Mouse (Mus musculus) heart, embryonic 10.5 days (tissue): ENCODE measurements around the gene A630095N17Rik. TPM values are rescaled to one million over a fixed set of nuclear protein-coding genes. Genes with fewer than 3 reads are reported as not detected.
A peak's percentile ranks its signal among the peaks of the same experiment; 100 is the strongest.

Source experiments
- DNase-seq: peaks from one replicate; pipeline ENCODE4 v3.0.0-alpha.2; 2017; ENCODE audit warnings: low spot score
- H3K27ac ChIP-seq: fragments of 300-500 bp; sonication (generic); 2 replicates; pipeline ENCODE4 v1.5.1; 2016; ENCODE audit warnings: mild to moderate bottlenecking
- H3K27me3 ChIP-seq: fragments of 300-500 bp; sonication (generic); 2 replicates; pipeline ENCODE4 v1.6.1; 2016; ENCODE audit warnings: mild to moderate bottlenecking; ENCODE audit not compliant: poor library complexity, insufficient read depth, severe bottlenecking
- H3K36me3 ChIP-seq: fragments of 300-500 bp; sonication (generic); 2 replicates; pipeline ENCODE4 v1.6.1; 2016; ENCODE audit warnings: mild to moderate bottlenecking, moderate library complexity
- H3K4me1 ChIP-seq: fragments of 300-500 bp; sonication (generic); 2 replicates; pipeline ENCODE4 v1.6.1; 2016; ENCODE audit warnings: mild to moderate bottlenecking
- H3K4me3 ChIP-seq: fragments of 300-500 bp; sonication (generic); 2 replicates; pipeline ENCODE4 v1.5.1; 2016; ENCODE audit warnings: mild to moderate bottlenecking, moderate library complexity
- H3K9me3 ChIP-seq: fragments of 300-500 bp; sonication (generic); 2 replicates; pipeline ENCODE4 v1.6.1; 2016; ENCODE audit warnings: mild to moderate bottlenecking, moderate library complexity
- WGBS: fragments of 180-500 bp; shearing (Covaris S2); methylation state at CpG from one replicate; pipeline ENCODE4 v1.1.7; 2016; 5-methylcytosine and 5-hydroxymethylcytosine counted together
- polyA plus RNA-seq: library from polyadenylated mRNA; unstranded; fragments of >200 nt; fragmentation: Nextera tagmentation; extraction: Ambion mirVana; gene quantifications from 2 replicates; pipeline ENCODE4 v1.2.1, GENCODE M21; 2016

A630095N17Rik gene
- polyA plus RNA-seq, 1 experiment from 2014 or later: not detected

DNA sequence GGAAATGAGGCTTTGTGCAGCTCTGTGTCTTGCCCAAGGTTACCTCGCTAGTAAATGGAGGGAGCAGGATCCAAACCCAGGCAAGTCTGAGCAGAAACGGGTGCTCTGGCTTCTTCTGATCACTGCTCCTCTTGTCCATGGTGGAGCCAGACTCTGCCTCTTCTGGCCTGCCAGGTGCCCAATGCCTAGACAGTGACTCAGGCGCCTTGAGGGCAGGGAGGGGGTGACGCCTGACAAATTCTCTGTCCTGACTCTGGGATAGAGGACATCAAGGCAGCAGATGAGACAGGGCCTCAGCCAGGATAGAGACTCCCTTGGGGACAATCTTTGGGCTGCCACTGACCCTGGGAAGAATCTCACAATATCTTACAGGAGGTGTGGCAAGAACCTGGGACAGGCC is 678 bp downstream of the A630095N17Rik start:
- WGBS: 64% methylated on average over 4 of the region's 4 CpGs
- no peaks in the 10 kb centered on the region for H3K9me3 ChIP-seq
- no peaks in the 10 kb centered on the region for H3K36me3 ChIP-seq
- DNase-seq: no peak
- 0 out of 2 replicates have a peak, but pooled peaks cover 4% of the 10 kb centered on the region for H3K27me3 ChIP-seq
- H3K4me3 ChIP-seq: no peak overlapping the region
- H3K27ac ChIP-seq: no peak overlapping the region
- H3K4me1 ChIP-seq: peaks cover 26% of the 10 kb centered on the region

DNA sequence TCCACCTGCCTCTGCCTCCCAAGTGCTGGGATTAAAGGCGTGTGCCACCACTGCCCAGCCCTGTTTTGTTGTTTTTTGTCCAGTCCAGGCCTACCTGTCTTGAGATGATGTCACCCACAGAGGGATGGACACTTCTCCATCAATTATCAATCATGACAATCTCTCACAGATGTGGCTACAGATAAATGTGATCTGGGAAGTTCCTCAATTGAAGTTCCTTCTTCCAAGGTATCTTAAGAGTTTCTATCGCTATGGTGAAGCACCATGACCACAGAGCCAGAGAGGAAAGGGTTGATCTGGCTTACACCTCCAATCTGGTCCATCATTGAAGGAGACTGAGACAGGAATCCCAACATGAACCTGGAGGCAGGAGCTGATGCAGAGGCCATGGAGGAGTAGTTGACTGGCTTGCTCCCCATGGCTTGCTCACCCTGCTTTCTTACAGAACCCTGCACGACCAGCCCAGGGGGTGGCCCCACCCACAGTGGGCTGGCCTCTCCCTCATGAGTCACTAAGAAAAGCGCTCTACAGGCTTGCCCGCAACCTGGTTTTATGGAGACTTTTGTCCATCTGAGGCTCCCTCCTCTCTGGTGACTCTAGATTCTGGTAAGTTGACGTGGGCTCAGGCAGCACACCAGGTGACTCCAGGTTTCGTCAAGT is 1.4 kb downstream of the A630095N17Rik start:
- DNase-seq: no peak
- Histone ChIP-seq H3K4me3 (no peak overlapping the region), H3K27ac (no peak overlapping the region), H3K27me3 (0 out of 2 replicates have a peak, but pooled peaks cover 4% of the 10 kb centered on the region), H3K36me3 (no peaks in the 10 kb centered on the region), H3K9me3 (no peaks in the 10 kb centered on the region), H3K4me1 (peaks cover 24% of the 10 kb centered on the region)
- 73% methylated on average over 7 of the region's 7 CpGs for WGBS

DNA sequence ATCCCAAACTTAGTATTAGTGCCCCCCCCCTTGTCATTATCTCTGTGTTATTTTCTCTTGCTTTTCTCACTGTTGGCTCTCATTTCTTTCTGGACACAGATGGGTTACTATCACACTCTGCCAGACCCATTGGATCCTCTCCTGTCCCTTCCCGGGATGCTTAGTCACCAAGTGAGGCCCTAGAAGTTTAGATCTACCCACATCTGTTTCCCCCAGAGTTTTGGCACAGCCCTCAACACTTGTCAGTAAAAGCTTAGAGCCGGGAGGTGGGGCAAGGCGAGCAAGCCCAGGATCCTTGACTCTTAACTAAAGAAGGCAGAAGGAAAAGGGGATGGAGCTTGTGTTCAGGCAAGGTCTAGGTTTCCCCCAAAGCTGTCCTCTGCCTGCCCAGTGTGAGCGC is 2.7 kb downstream of the A630095N17Rik start:
- Histone ChIP-seq H3K4me1 (peaks cover 18% of the 10 kb centered on the region), H3K36me3 (no peaks in the 10 kb centered on the region), H3K27me3 (0 out of 2 replicates have a peak, but pooled peaks cover 4% of the 10 kb centered on the region), H3K27ac (no peak overlapping the region; the same call in 1 of the 2 replicates), H3K9me3 (no peaks in the 10 kb centered on the region), H3K4me3 (no peak overlapping the region)
- no peak for DNase-seq
- WGBS: 68% methylated on average over 4 of the region's 4 CpGs

DNA sequence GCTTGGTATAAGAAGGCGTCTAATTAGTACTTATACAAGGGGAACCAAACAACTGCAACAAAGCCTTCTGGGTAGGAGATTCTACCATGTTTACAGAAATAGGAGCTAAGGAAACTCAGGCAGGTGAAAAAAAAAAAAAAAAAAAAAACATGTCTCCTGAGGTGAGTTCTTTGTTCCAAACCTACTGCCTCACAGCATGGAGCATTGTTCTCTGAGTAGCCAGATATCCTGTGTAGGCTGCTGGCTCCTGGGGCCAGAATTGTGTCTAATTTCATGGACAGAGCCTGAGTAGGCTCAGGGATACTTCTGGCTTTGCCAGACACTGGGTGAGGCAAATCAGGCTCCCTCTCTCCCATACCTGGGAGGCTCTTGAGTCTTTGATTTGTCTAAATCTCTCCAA is 4.2 kb downstream of the A630095N17Rik start:
- 0 out of 2 replicates have a peak overlapping the region, but pooled peaks have one; percentile 32 for H3K27ac ChIP-seq
- 53% methylated on average over 1 of the region's 1 CpGs for WGBS

DNA sequence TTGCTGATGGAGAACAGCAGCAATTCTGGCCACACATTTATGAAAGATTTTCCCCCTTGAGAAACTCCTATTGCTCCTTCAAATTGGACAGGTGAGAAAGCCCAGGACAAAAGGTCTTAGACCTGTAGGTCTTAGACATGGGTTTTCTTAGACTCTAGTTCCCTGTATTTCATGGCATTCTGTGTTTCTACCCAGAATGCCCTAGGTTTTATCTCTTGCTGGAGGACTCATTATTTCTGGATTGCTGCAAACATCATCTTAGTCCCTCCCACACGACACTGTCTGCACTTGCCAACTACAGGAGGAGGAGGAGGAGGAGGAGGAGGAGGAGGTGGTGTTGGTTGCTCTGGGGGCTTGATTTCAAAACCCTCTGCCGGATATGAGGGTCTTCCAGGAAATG is 5.8 kb downstream of the A630095N17Rik start:
- Histone ChIP-seq H3K36me3 (no peaks in the 10 kb centered on the region), H3K27ac (no peak overlapping the region), H3K4me1 (peaks cover 18% of the 10 kb centered on the region), H3K4me3 (no peak overlapping the region), H3K9me3 (no peaks in the 10 kb centered on the region), H3K27me3 (peaks cover 12% of the 10 kb centered on the region)
- 43% methylated on average over 2 of the region's 2 CpGs for WGBS
- no peak for DNase-seq

More for the DNA sequence above, 4.2 kb downstream of the A630095N17Rik start:
- Histone ChIP-seq H3K9me3 (no peaks in the 10 kb centered on the region), H3K4me1 (peaks cover 18% of the 10 kb centered on the region), H3K36me3 (no peaks in the 10 kb centered on the region), H3K27me3 (0 out of 2 replicates have a peak, but pooled peaks cover 4% of the 10 kb centered on the region), H3K4me3 (no peak overlapping the region)
- DNase-seq: no peak

DNA sequence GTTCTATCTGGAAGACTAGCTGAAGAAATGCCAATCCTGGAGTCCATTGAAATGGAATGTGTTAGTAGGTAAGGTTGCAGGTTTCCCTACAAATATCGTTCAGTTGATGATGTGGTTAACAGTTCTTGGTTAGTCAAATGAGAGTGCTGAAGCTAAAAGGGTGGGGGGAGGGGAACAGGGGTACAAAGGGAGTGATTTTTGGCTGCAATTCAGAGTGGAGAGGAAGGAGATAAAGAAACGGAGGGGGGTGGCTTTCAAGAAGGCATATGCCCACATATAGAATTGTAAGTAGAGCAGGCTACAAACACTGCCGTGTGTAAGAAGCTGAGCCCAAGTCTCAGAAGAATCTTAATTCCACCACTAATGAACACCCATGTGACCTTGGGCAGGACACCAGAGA is 6.4 kb downstream of the A630095N17Rik start:
- H3K27me3 ChIP-seq: peaks cover 16% of the 10 kb centered on the region
- DNase-seq: no peak

DNA sequence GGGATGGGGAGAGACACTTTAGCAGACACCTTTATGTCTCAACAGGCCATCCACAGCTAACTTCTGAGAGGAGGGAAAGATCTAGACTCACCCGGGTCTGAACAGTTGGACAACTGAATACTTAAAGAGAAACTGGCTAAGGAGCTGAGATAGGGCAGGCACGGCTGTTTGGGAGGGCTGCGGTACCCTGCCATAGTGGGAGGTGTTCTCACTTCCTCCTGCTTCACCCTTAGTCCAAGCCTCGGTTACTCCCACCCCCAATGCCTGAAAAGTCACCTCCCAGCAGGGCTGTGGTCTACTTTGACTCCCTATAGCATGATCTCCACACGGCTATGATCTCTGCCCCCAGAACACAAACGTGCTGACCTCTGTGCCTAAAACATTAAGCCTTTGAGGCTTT is 8.4 kb downstream of the A630095N17Rik start:
- H3K27me3 ChIP-seq: peaks cover 34% of the 10 kb centered on the region
- WGBS: 61% methylated on average over 6 of the region's 6 CpGs
- H3K4me3 ChIP-seq: no peak overlapping the region
- no peaks in the 10 kb centered on the region for H3K36me3 ChIP-seq
- H3K27ac ChIP-seq: no peak overlapping the region
- H3K9me3 ChIP-seq: no peaks in the 10 kb centered on the region
- DNase-seq: no peak
- peaks cover 32% of the 10 kb centered on the region for H3K4me1 ChIP-seq

More for the DNA sequence above, 6.4 kb downstream of the A630095N17Rik start:
- no peak overlapping the region for H3K4me3 ChIP-seq
- H3K36me3 ChIP-seq: no peaks in the 10 kb centered on the region
- no peak overlapping the region for H3K27ac ChIP-seq
- no peaks in the 10 kb centered on the region for H3K9me3 ChIP-seq
- peaks cover 18% of the 10 kb centered on the region for H3K4me1 ChIP-seq
- WGBS: 56% methylated on average over 3 of the region's 3 CpGs

DNA sequence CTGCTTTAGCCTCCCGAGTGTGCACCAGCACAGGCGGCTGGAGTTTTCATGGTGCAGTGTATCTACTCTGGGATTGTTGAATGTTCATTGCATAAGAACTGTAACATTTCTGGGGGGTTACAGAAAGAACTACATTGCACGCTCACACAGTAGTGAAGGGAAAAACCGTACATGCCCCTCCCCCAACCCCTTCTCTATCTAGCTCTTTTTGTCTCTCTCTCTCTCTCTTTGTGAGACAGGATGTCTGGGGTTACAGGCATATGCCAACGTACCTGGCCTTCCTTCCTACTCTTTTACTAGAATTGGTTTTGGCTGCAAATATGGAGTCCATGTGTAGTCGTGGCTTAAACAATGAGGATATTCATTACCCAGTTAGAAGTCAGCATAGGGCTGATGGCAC is 9.0 kb downstream of the A630095N17Rik start:
- Histone ChIP-seq H3K36me3 (no peaks in the 10 kb centered on the region), H3K27ac (no peak overlapping the region), H3K27me3 (peaks cover 40% of the 10 kb centered on the region), H3K4me3 (no peak overlapping the region), H3K4me1 (peaks cover 38% of the 10 kb centered on the region), H3K9me3 (no peaks in the 10 kb centered on the region)
- 74% methylated on average over 6 of the region's 6 CpGs for WGBS
- DNase-seq: no peak

DNA sequence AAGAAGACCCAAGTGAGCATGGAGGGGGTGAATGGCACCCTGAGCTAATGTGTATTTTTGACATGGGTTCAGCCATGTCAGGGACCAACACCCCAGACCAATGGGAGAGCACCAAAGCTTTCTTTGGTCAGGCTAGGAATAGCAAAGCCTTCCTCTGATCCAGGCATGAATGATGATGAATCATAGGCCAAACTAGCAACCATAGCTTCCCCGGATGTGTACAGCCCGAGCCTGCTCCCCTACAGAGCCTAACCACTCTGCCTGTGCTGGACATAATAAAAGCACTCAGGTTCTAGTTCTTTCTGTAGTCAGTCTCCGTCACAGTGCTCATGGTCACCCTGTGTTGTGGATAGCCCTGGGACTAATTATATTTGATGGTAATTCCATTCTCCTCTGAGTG is 10.4 kb downstream of the A630095N17Rik start:
- Histone ChIP-seq H3K4me1 (peaks cover 27% of the 10 kb centered on the region), H3K9me3 (no peaks in the 10 kb centered on the region), H3K36me3 (no peaks in the 10 kb centered on the region), H3K27ac (no peak overlapping the region), H3K27me3 (peaks cover 54% of the 10 kb centered on the region), H3K4me3 (no peak overlapping the region)
- WGBS: 79% methylated on average over 3 of the region's 3 CpGs
- no peak for DNase-seq

DNA sequence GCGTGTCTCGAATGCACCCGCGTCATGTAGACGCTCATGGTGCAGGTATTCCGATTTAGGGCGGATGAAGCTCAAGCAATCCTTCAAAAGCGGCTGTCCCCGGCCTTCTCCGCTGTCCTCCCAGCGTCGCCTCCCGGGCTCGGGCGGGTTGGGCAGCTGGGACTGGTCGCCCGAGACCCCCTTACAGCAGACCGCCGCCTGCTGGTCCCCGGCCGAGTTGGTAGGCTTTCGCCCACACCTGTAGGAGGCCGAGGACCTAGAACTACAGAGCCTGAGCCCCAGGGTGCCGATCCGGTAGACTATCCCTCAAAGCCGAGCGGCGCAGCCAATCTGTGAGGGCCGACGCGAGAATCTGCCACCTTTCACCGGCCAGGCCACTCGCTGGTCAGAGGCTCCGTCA is 12.4 kb downstream of the A630095N17Rik start, which contains the start of gene Tuba4a:
Tuba4a (minus strand) TSS at position 335 of the 400 bp plus-strand sequence.
- H3K27me3 ChIP-seq: peaks cover 62% of the 10 kb centered on the region
- DNase-seq: peak; percentile 81
- peaks cover 19% of the 10 kb centered on the region for H3K36me3 ChIP-seq
- WGBS: under 1% methylated on average over 34 of the region's 34 CpGs
- peak within 1 kb of the TSS; percentile 76 for H3K27ac ChIP-seq
- peak within 1 kb of the TSS; percentile 72 for H3K4me3 ChIP-seq
- H3K9me3 ChIP-seq: no peaks in the 10 kb centered on the region
- peaks cover 22% of the 10 kb centered on the region for H3K4me1 ChIP-seq

DNA sequence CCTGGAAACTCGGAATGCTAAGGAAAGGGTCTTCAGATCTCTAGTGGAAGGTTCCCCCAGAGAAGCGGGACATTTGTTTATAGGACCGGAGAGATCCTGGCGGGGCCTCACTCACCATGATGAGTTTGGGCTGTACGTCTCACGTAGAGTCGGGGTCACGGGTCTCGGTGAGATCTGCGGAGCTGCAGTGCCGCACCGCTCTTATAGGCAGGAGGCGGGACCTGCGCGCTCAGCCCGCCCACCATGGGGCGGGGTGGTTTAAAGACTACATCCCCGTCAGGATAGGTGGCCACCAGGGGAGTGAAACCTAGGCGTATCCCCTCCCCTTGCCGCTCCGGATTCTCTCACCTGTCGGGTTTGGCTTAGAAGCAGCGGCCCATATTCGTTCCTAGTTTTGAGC is 12.8 kb downstream of the A630095N17Rik start:
- peaks cover 23% of the 10 kb centered on the region for H3K36me3 ChIP-seq
- H3K4me3 ChIP-seq: peak overlapping the region; percentile 72
- peak; percentile 92 for DNase-seq
- H3K9me3 ChIP-seq: no peaks in the 10 kb centered on the region
- WGBS: under 1% methylated on average over 24 of the region's 24 CpGs
- H3K27ac ChIP-seq: peak overlapping the region; percentile 76
- H3K4me1 ChIP-seq: peaks cover 22% of the 10 kb centered on the region
- peaks cover 62% of the 10 kb centered on the region for H3K27me3 ChIP-seq

DNA sequence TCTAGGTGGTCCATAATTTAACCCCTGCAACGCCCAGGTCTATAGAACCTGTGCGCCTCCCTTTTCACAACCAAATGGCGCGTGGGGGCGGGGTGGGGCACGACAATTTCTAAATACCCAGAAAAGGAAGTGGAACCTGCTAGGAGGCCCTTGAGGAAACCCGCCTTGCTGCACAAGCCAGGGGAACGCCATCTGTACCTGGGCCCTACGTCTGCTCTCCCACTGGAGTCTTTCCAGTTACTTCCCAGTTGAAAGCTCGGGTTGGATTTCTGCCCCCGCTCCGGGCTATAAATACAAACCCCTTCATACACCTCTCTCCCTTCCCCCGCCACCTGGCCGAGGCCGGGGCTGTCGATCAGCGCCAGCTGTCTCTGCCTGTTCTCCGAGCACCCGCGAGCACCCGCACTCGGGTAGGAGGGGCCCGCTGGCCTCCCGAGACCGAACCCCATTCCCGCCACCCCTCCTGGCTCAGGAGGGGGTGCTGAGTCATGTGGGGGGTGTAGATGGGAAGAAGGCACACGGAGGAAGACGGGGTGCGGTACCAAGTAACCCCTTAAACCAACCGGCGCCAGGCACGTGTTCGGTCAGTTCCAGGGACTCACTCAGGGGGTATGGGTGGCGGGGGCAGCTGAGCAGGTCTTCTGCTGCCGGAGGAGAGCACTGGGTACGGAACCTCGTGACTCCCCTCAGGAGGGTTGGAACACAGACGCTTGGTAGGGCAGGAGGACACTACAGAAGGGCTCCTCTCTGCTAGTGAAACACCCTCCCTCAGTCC is 13.5 kb downstream of the A630095N17Rik start:
- Histone ChIP-seq H3K4me1 (peaks cover 22% of the 10 kb centered on the region), H3K9me3 (no peaks in the 10 kb centered on the region), H3K36me3 (peaks cover 30% of the 10 kb centered on the region), H3K27me3 (peaks cover 62% of the 10 kb centered on the region), H3K4me3 (peak overlapping the region; percentile 72), H3K27ac (peak overlapping the region; percentile 76)
- no peak for DNase-seq
- WGBS: 2% methylated on average over 38 of the region's 38 CpGs

DNA sequence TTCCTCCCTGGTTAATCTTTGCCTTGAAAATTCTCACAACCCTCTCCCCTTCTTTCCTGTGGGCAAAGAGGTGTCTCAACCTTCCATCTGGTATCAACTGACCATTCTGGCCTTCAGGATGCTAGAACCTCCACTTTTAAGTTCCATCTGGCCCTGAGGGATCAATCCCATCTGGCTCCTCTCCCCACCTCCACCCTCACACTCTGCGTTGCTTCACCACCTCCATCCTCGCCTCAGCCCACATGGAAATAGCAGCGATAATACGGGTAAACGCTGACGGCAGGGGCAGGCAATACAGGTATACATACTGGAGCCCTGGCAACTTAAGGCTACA is 14.0 kb downstream of the A630095N17Rik start:
- H3K4me3 ChIP-seq: peak overlapping the region; percentile 72
- H3K4me1 ChIP-seq: peaks cover 26% of the 10 kb centered on the region
- H3K27me3 ChIP-seq: peaks cover 62% of the 10 kb centered on the region
- DNase-seq: no peak
- no peak overlapping the region; the same call in 1 of the 2 replicates for H3K27ac ChIP-seq
- H3K36me3 ChIP-seq: peaks cover 36% of the 10 kb centered on the region
- H3K9me3 ChIP-seq: no peaks in the 10 kb centered on the region
- WGBS: 2% methylated on average over 6 of the region's 6 CpGs
